Mouse (Mus musculus) testis, adult 2 months (tissue): ENCODE results near the gene Ehmt2.

Source experiments
- CTCF ChIP-seq: fragments of 200-500 bp; IDR thresholded peaks from 2 replicates; pipeline ENCODE4 v1.5.1; 2012; ENCODE audit warnings: low read depth, mild to moderate bottlenecking, inconsistent platforms, low read length, moderate library complexity; ENCODE audit not compliant: control insufficient read depth, insufficient read depth, insufficient replicate concordance
- POLR2A ChIP-seq: fragments of 200-500 bp; IDR thresholded peaks from 2 replicates; pipeline ENCODE4 v1.6.1; 2012; ENCODE audit warnings: low read depth, mild to moderate bottlenecking, inconsistent platforms, low read length, moderate library complexity; ENCODE audit not compliant: control insufficient read depth

- TF ChIP-seq CTCF (no peak), POLR2A (peak; percentile 57)
These were observed 4.1 kb upstream of the Ehmt2 start for GRCm38 (mm10) chr17:34894074-34894597.
